Mouse (Mus musculus): ENCODE measurements around the gene Tmem123. TPM values are rescaled to one million over a fixed set of nuclear protein-coding genes. Genes with fewer than 3 reads are reported as not detected.
A peak's percentile ranks its signal among the peaks of the same experiment; 100 is the strongest.

Tmem123 gene
- polyA plus RNA-seq, 1 experiment from 2014 or later: 62.1 TPM

DNA sequence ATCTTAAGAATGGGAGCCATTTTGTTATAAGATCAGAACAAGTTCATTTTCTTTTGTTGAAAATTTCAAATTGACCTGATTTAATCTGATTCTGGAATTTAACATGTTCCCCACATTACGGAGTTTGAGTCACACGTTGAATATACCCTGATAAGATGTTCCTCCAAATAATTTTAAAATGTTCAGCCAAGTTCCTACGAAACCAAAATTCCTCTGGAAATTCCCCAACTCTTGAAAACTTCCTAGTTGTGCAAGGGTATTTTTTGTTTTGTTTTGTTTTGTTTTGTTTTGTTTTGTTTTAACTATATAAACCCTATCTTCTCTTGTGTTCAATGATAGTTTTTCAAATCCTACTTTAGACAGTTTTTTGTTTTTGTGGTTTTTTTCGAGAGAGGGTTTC, 64.9 kb downstream of the Tmem123 start:
- H3K9ac ChIP-seq (ENCODE audit: low read depth, low read length): no peak overlapping the region
- no peak overlapping the region for H3K4me3 ChIP-seq (ENCODE audit: low read length)
- H3K9me3 ChIP-seq (ENCODE audit: control insufficient read depth, low read length): no peaks in the 10 kb centered on the region
- no peak overlapping the region for H3K4me2 ChIP-seq (ENCODE audit: low read depth, low read length)
- H3K4me1 ChIP-seq (ENCODE audit: control insufficient read depth, insufficient read depth, low read length): peaks cover 8% of the 10 kb centered on the region
- H3K27ac ChIP-seq (ENCODE audit: low read length): no peak overlapping the region
- WGBS: 91% methylated on average over 4 of the region's 4 CpGs
- ATAC-seq: no peak
- H3K27me3 ChIP-seq (replicated peaks; ENCODE audit: control insufficient read depth, insufficient read depth, low read length): no peaks in the 10 kb centered on the region
- no peaks in the 10 kb centered on the region; the same call in 1 of the 2 replicates for H3K36me3 ChIP-seq (ENCODE audit: control insufficient read depth, insufficient read depth, low read length)

GRCm38 (mm10) chr9:7829531-7830528, 66.0 kb downstream of the Tmem123 start:
- no peak overlapping the region for H3K4me3 ChIP-seq (ENCODE audit: low read length)

DNA sequence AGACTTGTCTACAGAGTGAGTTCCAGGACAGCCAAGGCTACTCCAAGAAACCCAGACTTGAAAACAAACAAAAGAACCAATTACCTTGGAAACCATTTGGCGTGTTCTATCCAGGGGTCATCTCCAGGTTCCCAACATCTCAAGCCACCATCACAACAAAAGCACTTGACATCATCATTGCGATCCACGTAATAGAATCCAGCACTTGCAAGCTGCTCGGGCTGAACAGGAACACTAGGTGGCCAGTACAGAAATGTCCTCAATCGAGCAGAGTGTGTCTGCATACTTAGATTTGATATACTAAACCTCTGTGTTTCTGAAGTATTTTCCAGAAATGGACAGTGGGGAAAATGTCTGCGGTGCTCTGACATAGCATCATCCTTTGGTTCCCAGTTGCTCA, 69.6 kb downstream of the Tmem123 start:
- Histone ChIP-seq H3K27ac (ENCODE audit: low read length) (no peak overlapping the region), H3K9ac (ENCODE audit: low read depth, low read length) (no peak overlapping the region), H3K27me3 (replicated peaks; ENCODE audit: control insufficient read depth, insufficient read depth, low read length) (no peaks in the 10 kb centered on the region), H3K36me3 (ENCODE audit: control insufficient read depth, insufficient read depth, low read length) (no peaks in the 10 kb centered on the region; the same call in 1 of the 2 replicates), H3K4me2 (ENCODE audit: low read depth, low read length) (0 out of 2 replicates have a peak overlapping the region, but pooled peaks have one; percentile 19), H3K4me3 (ENCODE audit: low read length) (no peak overlapping the region), H3K4me1 (ENCODE audit: control insufficient read depth, insufficient read depth, low read length) (peaks cover 9% of the 10 kb centered on the region), H3K9me3 (ENCODE audit: control insufficient read depth, low read length) (no peaks in the 10 kb centered on the region)
- no peak for ATAC-seq
- 88% methylated on average over 6 of the region's 6 CpGs for WGBS

More at GRCm38 (mm10) chr9:7829531-7830528, 66.0 kb downstream of the Tmem123 start:
- peak; percentile 78 for ATAC-seq
- no peaks in the 10 kb centered on the region; the same call in 1 of the 2 replicates for H3K36me3 ChIP-seq (ENCODE audit: control insufficient read depth, insufficient read depth, low read length)
- no peaks in the 10 kb centered on the region for H3K27me3 ChIP-seq (replicated peaks; ENCODE audit: control insufficient read depth, insufficient read depth, low read length)
- WGBS: 79% methylated on average over 9 of the region's 9 CpGs
- no peak overlapping the region for H3K4me2 ChIP-seq (ENCODE audit: low read depth, low read length)
- H3K9ac ChIP-seq (ENCODE audit: low read depth, low read length): no peak overlapping the region; the same call in 1 of the 2 replicates
- H3K9me3 ChIP-seq (ENCODE audit: control insufficient read depth, low read length): no peaks in the 10 kb centered on the region
- peaks cover 9% of the 10 kb centered on the region for H3K4me1 ChIP-seq (ENCODE audit: control insufficient read depth, insufficient read depth, low read length)
- H3K27ac ChIP-seq (ENCODE audit: low read length): no peak overlapping the region

- no peaks in the 10 kb centered on the region; the same call in 1 of the 2 replicates for H3K36me3 ChIP-seq (ENCODE audit: control insufficient read depth, insufficient read depth, low read length)
- no peaks in the 10 kb centered on the region for H3K27me3 ChIP-seq (replicated peaks; ENCODE audit: control insufficient read depth, insufficient read depth, low read length)
- no peak overlapping the region for H3K4me2 ChIP-seq (ENCODE audit: low read depth, low read length)
- H3K9me3 ChIP-seq (ENCODE audit: control insufficient read depth, low read length): no peaks in the 10 kb centered on the region
- WGBS: 75% methylated on average over 1 of the region's 1 CpGs
- H3K9ac ChIP-seq (ENCODE audit: low read depth, low read length): no peak overlapping the region
- H3K4me1 ChIP-seq (ENCODE audit: control insufficient read depth, insufficient read depth, low read length): peaks cover 9% of the 10 kb centered on the region
- no peak for ATAC-seq
- H3K4me3 ChIP-seq (ENCODE audit: low read length): no peak overlapping the region
- no peak overlapping the region for H3K27ac ChIP-seq (ENCODE audit: low read length)
Observed at GRCm38 (mm10) chr9:7835302-7835701, 71.5 kb downstream of the Tmem123 start.

- Histone ChIP-seq H3K4me1 (ENCODE audit: control insufficient read depth, insufficient read depth, low read length) (peaks cover 9% of the 10 kb centered on the region), H3K4me2 (ENCODE audit: low read depth, low read length) (peak overlapping the region; percentile 62), H3K9ac (ENCODE audit: low read depth, low read length) (peak overlapping the region; percentile 78), H3K4me3 (ENCODE audit: low read length) (peak overlapping the region; percentile 61), H3K27ac (ENCODE audit: low read length) (peak overlapping the region; percentile 99), H3K36me3 (ENCODE audit: control insufficient read depth, insufficient read depth, low read length) (no peaks in the 10 kb centered on the region; the same call in 1 of the 2 replicates), H3K27me3 (replicated peaks; ENCODE audit: control insufficient read depth, insufficient read depth, low read length) (no peaks in the 10 kb centered on the region), H3K9me3 (ENCODE audit: control insufficient read depth, low read length) (no peaks in the 10 kb centered on the region)
- WGBS: 1% methylated on average over 16 of the region's 16 CpGs
- ATAC-seq: peak; percentile 47
Observed at GRCm38 (mm10) chr9:7836331-7836730, 72.5 kb downstream of the Tmem123 start.

DNA sequence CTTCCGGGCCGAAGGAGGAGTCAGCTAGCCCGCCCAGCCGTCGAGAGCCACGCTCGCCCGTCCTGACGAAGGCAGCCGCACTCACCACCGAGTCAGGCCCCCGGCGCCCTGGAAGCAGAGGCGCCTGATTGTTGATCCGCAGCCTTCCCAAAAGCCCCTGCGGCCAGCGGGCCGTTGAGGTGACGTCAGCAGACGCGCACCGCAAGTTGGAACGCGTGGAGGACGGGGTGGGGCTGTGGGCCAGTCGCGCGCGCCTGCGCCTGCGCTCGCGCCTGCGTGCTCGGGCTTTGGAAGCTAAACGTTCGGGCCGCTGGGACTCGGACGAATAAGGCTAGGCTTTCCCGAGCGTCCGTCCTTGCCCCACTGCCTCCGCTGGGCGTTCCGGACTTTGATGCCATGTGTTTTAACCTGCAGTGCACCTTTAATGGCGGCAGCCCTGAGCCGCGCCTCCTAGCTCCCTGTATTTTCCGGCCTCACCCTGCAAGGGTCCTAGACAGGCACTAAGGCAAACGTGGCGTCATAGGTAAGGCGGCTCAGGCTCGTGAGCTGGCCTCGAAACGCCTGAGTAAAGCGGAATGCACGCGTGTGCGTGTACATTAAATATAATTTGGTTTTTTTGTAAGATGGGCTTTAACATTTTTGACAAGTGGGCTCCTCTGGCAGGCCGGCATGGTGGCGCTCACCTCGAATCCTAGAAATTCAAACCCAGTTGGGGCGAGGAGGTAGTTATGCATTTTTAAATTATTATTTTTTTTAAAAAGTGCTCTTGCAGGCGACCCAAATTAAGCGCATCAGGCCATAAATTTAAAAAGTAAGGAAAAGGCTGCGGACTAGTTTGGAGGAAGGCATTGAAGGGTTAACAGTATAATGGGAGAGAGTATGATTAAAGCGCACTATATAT, 73.3 kb downstream of the Tmem123 start, which contains the start of gene Birc2:
Gene Birc2, minus strand, starts transcription at position 160 of the 901 bp plus-strand sequence.
- Histone ChIP-seq H3K27ac (ENCODE audit: low read length) (peak within 1 kb of the TSS; percentile 99), H3K36me3 (ENCODE audit: control insufficient read depth, insufficient read depth, low read length) (no peaks in the 10 kb centered on the region; the same call in 1 of the 2 replicates), H3K4me2 (ENCODE audit: low read depth, low read length) (peak within 1 kb of the TSS; percentile 62), H3K27me3 (replicated peaks; ENCODE audit: control insufficient read depth, insufficient read depth, low read length) (no peaks in the 10 kb centered on the region), H3K9ac (ENCODE audit: low read depth, low read length) (peak within 1 kb of the TSS; percentile 78), H3K4me1 (ENCODE audit: control insufficient read depth, insufficient read depth, low read length) (peaks cover 9% of the 10 kb centered on the region), H3K9me3 (ENCODE audit: control insufficient read depth, low read length) (no peaks in the 10 kb centered on the region), H3K4me3 (ENCODE audit: low read length) (peak within 1 kb of the TSS; percentile 61)
- WGBS: under 1% methylated on average over 66 of the region's 68 CpGs
- peak; percentile 99 for ATAC-seq

DNA sequence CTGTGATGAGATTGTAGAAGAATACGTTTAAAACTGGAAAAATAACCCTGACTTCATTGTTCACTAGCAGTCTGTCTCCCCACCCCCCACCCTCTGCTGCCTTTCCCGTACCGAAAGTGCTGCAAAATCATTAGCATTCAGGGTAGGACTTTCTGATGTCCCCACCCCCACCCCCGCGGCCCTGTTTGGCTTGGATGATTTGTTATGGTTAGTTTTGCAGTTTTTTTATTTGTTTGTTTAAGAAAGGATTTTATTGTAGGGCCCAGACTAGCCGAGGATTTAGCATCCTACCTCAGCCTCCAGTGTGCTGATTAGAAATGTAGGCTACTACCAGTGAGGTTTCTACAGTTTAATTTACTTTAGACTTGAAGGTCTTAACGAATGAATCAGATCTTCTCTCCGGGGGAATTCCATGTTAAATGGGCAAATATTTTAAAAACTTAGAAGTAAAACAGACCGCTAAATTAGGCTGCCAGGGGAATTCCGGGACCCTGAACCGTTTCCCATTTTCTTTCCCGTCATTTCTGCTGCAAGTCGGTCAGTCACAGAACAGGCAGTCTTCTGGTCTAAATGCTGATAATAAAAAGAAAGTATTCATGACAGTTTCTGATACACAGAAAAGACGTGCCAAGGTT, 74.1 kb downstream of the Tmem123 start:
- no peaks in the 10 kb centered on the region for H3K27me3 ChIP-seq (replicated peaks; ENCODE audit: control insufficient read depth, insufficient read depth, low read length)
- peak overlapping the region; percentile 98 for H3K27ac ChIP-seq (ENCODE audit: low read length)
- 11% methylated on average over 14 of the region's 14 CpGs for WGBS
- no peaks in the 10 kb centered on the region; the same call in 1 of the 2 replicates for H3K36me3 ChIP-seq (ENCODE audit: control insufficient read depth, insufficient read depth, low read length)
- peak overlapping the region; percentile 61 for H3K4me3 ChIP-seq (ENCODE audit: low read length)
- H3K9ac ChIP-seq (ENCODE audit: low read depth, low read length): peak overlapping the region; percentile 78
- H3K9me3 ChIP-seq (ENCODE audit: control insufficient read depth, low read length): no peaks in the 10 kb centered on the region
- peak overlapping the region; percentile 51 for H3K4me2 ChIP-seq (ENCODE audit: low read depth, low read length)
- peaks cover 7% of the 10 kb centered on the region for H3K4me1 ChIP-seq (ENCODE audit: control insufficient read depth, insufficient read depth, low read length)
- ATAC-seq: peak; percentile 2; the same call in 1 of the 2 replicates

DNA sequence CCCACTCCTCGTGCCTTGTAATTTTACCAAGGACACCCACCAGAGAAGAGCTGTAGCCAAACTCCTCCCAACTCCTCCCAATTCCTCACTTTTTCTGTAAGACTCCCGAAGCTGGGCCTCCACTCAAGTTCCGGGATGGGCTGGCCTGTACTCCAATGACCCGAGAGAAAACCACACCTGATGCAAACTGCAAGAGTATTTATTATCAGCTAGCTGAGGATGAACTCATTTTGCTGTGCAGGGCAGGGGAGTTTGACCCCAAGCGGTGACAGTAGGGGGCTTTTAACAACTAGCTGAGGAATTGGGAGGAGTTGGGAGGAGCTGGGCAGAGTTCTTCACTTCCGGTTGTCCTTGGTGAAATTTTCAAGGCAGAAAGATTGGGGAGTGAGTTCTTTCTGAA, 77.4 kb downstream of the Tmem123 start:
- no peaks in the 10 kb centered on the region for H3K4me1 ChIP-seq (ENCODE audit: control insufficient read depth, insufficient read depth, low read length)
- H3K36me3 ChIP-seq (ENCODE audit: control insufficient read depth, insufficient read depth, low read length): no peaks in the 10 kb centered on the region
- no peaks in the 10 kb centered on the region for H3K27me3 ChIP-seq (replicated peaks; ENCODE audit: control insufficient read depth, insufficient read depth, low read length)
- H3K4me2 ChIP-seq (ENCODE audit: low read depth, low read length): no peak overlapping the region
- H3K9ac ChIP-seq (ENCODE audit: low read depth, low read length): no peak overlapping the region
- 71% methylated on average over 6 of the region's 6 CpGs for WGBS
- no peak overlapping the region for H3K27ac ChIP-seq (ENCODE audit: low read length)
- no peak overlapping the region for H3K4me3 ChIP-seq (ENCODE audit: low read length)
- no peaks in the 10 kb centered on the region for H3K9me3 ChIP-seq (ENCODE audit: control insufficient read depth, low read length)
- no peak for ATAC-seq

Measured in intestine, embryonic 16.5 days (tissue).